Mouse (Mus musculus) left cerebral cortex, adult 11 months (tissue): ENCODE data around the gene Dscaml1.

Experiments used
- DNase-seq: peaks from one replicate; pipeline ENCODE4 v3.0.0; 2022; ENCODE audit warnings: low spot score

Gene Dscaml1

GRCm38 (mm10) chr9:45510806-45511546 lies 84.5 kb downstream of the Dscaml1 start:
- DNase-seq, result no peak

DNA sequence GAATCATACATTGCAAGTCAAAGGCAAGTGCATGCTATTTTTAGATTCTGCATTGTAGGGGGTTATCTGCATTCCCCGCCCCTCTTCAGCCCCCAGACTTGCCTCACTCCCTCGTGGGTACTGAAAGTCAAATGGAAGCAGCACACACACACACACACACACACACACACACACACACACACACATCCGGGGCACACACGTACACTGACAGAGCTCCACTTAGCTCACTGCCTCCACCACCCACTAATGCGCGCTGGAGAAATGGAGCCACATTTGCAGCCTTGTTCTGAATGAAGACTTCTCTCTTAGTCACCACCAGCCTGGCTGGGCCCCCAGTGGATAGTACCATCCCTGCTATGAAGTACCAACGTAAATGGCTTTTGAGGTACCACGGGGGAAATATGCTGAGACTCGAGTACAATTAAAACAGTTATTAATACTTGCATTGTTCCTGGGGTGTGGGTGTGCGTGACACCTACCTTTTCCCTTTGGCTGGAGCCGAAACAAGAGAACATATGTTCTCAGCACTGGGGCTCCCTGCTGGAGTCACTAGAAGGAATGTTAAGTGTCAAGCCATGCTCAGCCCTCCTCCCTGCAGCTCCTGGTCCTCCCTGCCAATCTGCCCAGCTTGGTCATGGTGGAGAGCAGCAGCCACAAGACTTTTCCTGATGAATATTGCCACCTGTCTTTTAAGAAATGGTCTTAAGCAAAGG lies 91.7 kb downstream of the Dscaml1 start:
- DNase-seq, result peak; percentile 57

DNA sequence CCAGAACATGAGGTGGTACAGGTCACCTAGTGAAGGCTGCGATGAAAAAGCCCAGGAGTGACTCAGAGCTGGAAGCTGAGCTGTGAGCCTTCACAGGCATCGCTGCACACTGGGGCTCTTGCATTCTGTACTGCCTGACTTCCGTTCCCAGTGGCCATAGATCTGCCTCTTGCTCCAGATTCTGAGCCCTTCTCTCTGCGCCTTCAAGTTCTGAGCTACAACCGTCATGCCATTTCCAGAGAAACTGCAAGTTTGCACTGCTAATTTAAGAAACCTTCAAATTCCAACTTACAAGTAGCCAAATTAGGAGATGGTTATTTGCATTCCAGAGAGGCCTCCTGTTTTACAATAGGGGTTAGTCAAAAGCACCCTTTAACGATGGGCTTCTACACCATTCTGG lies 93.4 kb downstream of the Dscaml1 start:
- DNase-seq, result no peak

DNA sequence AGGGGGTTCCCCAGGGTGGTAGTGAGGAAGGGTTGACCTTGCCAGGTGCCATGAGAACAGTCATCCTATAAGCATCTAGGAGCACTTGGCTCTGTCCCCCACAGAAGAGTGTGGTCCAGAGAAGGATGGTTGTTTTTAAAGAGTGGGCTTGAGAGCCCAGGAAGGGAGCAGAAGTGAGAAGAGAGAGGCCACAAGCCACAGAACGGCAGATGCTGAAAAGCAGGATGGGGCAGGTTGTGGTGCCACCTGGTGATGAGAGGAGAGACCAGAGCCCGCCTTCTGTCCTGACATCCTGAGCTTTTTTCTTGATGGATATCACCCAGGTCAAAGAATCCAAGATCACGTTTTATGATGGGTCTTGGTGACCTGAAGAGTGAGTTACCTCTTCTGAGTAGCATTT lies 96.4 kb downstream of the Dscaml1 start:
- no peak for DNase-seq

DNA sequence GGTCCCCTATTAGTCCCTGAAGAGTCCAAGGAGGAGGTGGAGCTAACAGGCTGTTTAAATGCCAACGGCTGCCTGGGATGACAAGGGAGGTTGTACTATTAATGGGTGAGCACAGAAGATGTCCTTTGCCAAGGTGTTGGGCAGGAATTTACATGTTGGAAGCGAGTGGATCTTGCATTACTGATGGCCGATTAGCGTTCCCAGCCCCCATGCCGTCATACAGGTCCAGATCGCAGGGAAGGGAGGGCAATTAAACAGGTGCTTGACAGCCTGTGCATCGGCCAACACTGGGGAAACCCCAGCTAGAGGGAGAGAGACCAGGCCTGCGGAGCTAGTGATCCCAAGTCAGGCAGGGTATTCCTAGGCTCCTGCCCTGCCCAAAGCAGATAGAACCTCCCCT lies 98.1 kb downstream of the Dscaml1 start:
- DNase-seq, result no peak

- DNase-seq, result no peak
Measured at GRCm38 (mm10) chr9:45533253-45533652, 106.8 kb downstream of the Dscaml1 start.

- no peak for DNase-seq
Measured at GRCm38 (mm10) chr9:45534472-45534988, 108.1 kb downstream of the Dscaml1 start.

- no peak for DNase-seq
Measured at GRCm38 (mm10) chr9:45537649-45538048, 111.2 kb downstream of the Dscaml1 start.

DNA sequence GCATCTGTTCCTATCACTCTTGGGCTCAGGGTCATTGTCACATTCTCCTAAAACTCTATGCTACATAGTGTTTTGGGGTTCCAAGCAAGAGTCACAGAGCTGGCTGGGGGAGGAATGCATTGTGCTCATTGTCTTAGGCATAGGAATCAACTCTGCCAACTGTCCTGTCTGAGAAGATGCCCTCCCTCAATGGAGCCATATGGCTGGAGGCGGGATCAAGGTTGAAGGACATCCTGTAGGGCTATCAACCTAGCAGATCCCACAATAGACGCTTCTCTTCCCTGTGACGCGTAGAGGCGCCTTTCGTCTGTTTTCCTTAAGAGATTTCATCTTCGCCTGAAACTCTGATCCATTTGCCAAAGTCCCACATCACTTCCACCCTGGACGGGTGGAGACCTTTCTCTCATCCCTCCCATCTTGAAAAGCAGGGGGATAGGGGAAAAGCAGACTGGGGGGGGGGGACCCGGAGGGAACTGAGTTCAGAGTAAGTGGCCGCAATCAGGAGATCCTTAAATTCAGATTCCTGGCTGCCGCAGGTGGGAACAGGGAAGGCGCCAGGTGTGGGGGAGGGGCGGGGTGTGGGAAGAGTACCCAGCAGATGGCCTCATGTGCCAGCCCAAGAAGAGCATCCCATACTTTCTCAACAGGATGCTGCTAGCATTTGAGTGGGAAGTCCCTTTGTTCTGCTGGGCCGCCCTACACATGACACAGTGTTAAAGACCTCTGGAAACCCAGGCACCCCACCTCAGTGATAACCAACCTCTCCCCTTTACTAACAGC lies 113.0 kb downstream of the Dscaml1 start:
- DNase-seq, result no peak

GRCm38 (mm10) chr9:45546024-45546638 lies 119.7 kb downstream of the Dscaml1 start:
- DNase-seq, result peak; percentile 65

GRCm38 (mm10) chr9:45546902-45547578 lies 120.6 kb downstream of the Dscaml1 start:
- no peak for DNase-seq

- no peak for DNase-seq
Measured at GRCm38 (mm10) chr9:45549796-45550195, 123.4 kb downstream of the Dscaml1 start.

- DNase-seq, result no peak
Measured at GRCm38 (mm10) chr9:45550210-45550609, 123.8 kb downstream of the Dscaml1 start.

GRCm38 (mm10) chr9:45550662-45551061 lies 124.2 kb downstream of the Dscaml1 start:
- DNase-seq, result no peak

GRCm38 (mm10) chr9:45555036-45555826 lies 128.8 kb downstream of the Dscaml1 start:
- no peak for DNase-seq

GRCm38 (mm10) chr9:45556882-45557281 lies 130.5 kb downstream of the Dscaml1 start:
- DNase-seq, result no peak

DNA sequence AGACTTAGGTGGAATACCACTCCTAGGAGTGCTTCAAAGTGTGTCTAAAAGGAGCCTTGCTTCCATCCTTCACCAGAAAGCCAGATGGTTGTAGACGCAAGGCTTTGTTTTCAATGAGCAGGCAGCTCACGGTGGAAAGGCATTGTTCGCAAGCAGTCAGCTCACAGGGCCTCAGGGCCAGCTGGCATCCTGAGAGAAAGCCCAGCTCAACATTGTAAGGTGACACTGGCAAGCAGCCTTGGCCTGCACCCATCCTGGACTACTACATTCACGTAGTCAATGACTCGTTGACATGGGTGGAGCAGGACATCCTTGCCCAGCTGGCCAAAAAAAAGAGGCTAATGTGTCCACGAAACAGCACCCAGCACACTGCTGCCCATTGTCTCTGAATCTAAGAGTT lies 134.6 kb downstream of the Dscaml1 start:
- DNase-seq, result no peak

DNA sequence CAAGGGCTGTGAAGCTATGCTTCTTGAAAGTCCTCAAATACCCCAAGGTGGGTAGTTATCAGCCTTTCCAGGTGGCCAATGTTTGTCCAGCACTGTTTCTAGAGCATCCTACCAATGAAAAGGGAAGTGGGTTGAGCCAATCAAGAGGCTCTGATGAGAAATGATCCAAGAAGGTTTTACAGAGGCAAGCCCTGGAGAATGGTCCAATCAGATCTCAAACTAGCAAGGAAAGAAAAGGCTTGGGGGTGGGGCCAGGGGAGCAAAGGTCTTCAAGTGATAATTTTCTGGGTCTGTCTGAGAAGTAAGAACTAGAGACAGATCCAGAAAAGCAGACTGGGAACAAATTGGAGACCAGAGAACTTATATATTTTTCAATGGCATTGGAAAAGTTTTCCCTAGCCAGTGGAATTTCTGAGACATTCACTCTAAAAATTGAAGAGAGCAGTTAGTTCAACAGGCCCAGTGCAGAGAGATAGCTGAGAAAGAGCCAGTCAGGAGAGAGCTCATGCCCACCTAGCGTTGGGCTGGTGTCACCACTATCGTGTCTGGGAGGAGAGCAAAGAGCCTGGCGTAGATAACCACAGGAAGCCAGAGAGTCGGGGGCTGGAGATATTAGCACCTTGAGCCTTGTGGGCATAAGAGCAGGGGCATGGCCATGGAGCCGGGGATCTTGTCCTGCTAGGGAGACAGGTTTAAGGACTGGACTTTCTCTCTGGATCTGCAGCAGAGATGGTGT lies 140.6 kb downstream of the Dscaml1 start:
- no peak for DNase-seq

GRCm38 (mm10) chr9:45569680-45570079 lies 143.3 kb downstream of the Dscaml1 start:
- no peak for DNase-seq

- no peak for DNase-seq
Measured at GRCm38 (mm10) chr9:45570346-45570745, 143.9 kb downstream of the Dscaml1 start.
